Mouse (Mus musculus) hindbrain, postnatal 0 days (tissue): Measurements from ENCODE around the gene Il18r1. TPM values are rescaled to one million over a fixed set of nuclear protein-coding genes. Genes with fewer than 3 reads are reported as not detected.

ENCODE experiments used
- ATAC-seq: fragments of 200-750 bp; cut with Nextera tagmentation; 2 replicates; pipeline ENCODE4 v1.8.0; 2017; ENCODE audit warnings: mild to moderate bottlenecking, moderate TSS enrichment, moderate library complexity
- DNase-seq: peaks from one replicate; pipeline ENCODE4 v3.0.0-alpha.2; 2015; ENCODE audit warnings: low spot score
- H3K27ac ChIP-seq: fragments of 300-500 bp; sonication (generic); 2 replicates; pipeline ENCODE4 v1.5.1; 2014; ENCODE audit warnings: mild to moderate bottlenecking
- H3K27me3 ChIP-seq: fragments of 300-500 bp; sonication (generic); 2 replicates; pipeline ENCODE4 v1.6.1; 2014; ENCODE audit warnings: low read length, mixed read lengths; ENCODE audit not compliant: insufficient read depth
- H3K36me3 ChIP-seq: fragments of 300-500 bp; sonication (generic); 2 replicates; pipeline ENCODE4 v1.6.1; 2014; ENCODE audit warnings: low read length, mixed read lengths; ENCODE audit not compliant: insufficient read depth
- H3K4me1 ChIP-seq: fragments of 300-500 bp; sonication (generic); 2 replicates; pipeline ENCODE4 v1.6.1; 2014; ENCODE audit warnings: antibody characterized with exemption, low read length, mixed read lengths; ENCODE audit not compliant: insufficient read depth
- H3K4me2 ChIP-seq: fragments of 300-500 bp; sonication (generic); 2 replicates; pipeline ENCODE4 v1.6.1; 2014; ENCODE audit warnings: low read depth, mild to moderate bottlenecking, low read length, moderate library complexity, mixed read lengths
- H3K4me3 ChIP-seq: fragments of 300-500 bp; sonication (generic); 2 replicates; pipeline ENCODE4 v1.5.1; 2014; ENCODE audit warnings: low read length
- H3K9ac ChIP-seq: fragments of 300-500 bp; sonication (generic); replicated peaks from 2 replicates; pipeline ENCODE4 v1.6.1; 2014; ENCODE audit warnings: mild to moderate bottlenecking, low read length, moderate library complexity, mixed read lengths
- H3K9me3 ChIP-seq: fragments of 300-500 bp; sonication (generic); 2 replicates; pipeline ENCODE4 v1.6.1; 2016; ENCODE audit warnings: low read length, mixed read lengths
- CTCF ChIP-seq: IDR thresholded peaks from 2 replicates; pipeline ENCODE4 v1.5.1; 2016; ENCODE audit warnings: antibody characterized with exemption, control low read depth, low read depth
- WGBS: fragments of 180-500 bp; shearing (Covaris S2); extraction: QIAGEN DNeasy Blood & Tissue Kit; methylation state at CpG from one replicate; pipeline ENCODE4 v1.1.7; 2014; 5-methylcytosine and 5-hydroxymethylcytosine counted together
- polyA plus RNA-seq: library from polyadenylated mRNA; unstranded; fragments of >200 nt; fragmentation: Nextera tagmentation; extraction: Ambion mirVana; gene quantifications from 2 replicates; pipeline ENCODE4 v1.2.1, GENCODE M21; 2015
- total RNA-seq: library from RNA; depleted of rRNA; stranded (reverse); fragments of >200 nt; gene quantifications from 2 replicates; pipeline ENCODE4 v1.2.3, GENCODE M21; 2014

Il18r1 gene
- total and polyA plus RNA-seq, 2 experiments from 2014 or later: not detected

DNA sequence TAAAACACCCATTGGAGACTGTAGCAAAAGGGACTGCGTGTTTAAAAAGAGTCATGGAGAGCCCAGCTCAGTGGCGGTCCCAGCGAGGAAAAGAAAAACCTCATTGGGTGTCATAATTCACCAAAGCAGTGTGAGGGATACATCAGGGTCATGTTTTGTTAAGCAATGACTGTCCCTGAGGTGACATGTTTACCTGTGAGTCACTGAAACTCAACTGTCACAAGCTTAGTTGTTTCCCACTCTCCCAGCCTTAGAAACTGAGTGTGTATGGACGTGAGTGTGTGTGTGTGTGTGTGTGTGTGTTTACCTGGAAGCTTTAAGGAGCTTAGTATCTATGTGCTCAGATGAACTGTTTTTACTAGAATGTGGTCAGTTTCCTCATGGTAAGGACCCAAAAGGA, 2.0 kb downstream of the Il18r1 start:
- no peak for ATAC-seq
- no peak for DNase-seq
- Histone ChIP-seq H3K27me3 (no peaks in the 10 kb centered on the region), H3K4me3 (no peak overlapping the region), H3K9me3 (no peaks in the 10 kb centered on the region), H3K36me3 (no peaks in the 10 kb centered on the region), H3K4me1 (no peaks in the 10 kb centered on the region), H3K27ac (no peak overlapping the region), H3K9ac (no peak overlapping the region), H3K4me2 (no peak overlapping the region)
- TF ChIP-seq CTCF: no peak
- WGBS: 88% methylated on average over 4 of the region's 4 CpGs

DNA sequence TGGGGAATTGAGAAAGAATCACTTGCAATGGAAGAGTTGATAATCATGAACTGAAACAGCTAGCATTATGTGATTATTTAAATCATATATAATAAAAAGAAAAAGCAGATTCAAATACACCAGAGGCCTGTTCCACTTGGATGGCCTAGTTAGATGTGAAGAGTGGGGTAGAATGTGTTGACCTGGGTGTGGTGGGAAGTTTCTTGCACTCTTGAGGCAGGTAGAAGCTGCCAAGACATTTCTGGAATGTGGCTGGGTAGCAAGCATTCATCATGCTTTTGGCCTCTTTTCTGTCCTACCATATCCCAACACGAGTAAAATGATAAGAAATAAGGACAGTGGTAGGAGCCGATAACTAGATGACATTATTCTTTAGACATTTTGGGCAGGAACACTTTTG, 3.5 kb downstream of the Il18r1 start:
- Histone ChIP-seq H3K4me2 (no peak overlapping the region), H3K9ac (no peak overlapping the region), H3K36me3 (no peaks in the 10 kb centered on the region), H3K4me3 (no peak overlapping the region), H3K4me1 (no peaks in the 10 kb centered on the region), H3K27me3 (no peaks in the 10 kb centered on the region), H3K9me3 (no peaks in the 10 kb centered on the region), H3K27ac (no peak overlapping the region)
- no peak for TF ChIP-seq CTCF
- DNase-seq (no peak), ATAC-seq (no peak)
- WGBS: 82% methylated on average over 2 of the region's 2 CpGs

DNA sequence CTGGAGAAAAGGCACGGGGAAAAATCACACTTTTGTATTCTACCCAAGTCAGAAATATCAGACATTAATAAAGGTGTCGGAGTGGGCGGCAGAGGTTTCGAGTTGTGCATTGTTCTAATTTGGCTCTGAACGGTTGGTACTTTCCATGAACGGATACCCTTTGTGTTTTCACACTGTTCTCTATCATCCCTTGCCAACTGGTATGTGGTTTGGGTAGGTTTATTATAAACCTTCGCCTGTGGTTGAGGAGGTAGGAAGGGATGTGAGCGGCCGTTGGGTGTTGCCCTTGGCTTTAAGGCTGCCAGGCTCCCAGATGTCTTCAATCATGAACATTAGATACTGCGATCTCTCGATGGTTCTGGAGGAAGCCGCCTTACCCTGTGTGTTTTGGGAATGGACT, 4.5 kb downstream of the Il18r1 start:
- Histone ChIP-seq H3K9me3 (no peaks in the 10 kb centered on the region), H3K27me3 (no peaks in the 10 kb centered on the region), H3K27ac (no peak overlapping the region), H3K4me1 (no peaks in the 10 kb centered on the region), H3K4me2 (no peak overlapping the region), H3K9ac (no peak overlapping the region), H3K36me3 (no peaks in the 10 kb centered on the region), H3K4me3 (no peak overlapping the region)
- DNase-seq (no peak), ATAC-seq (no peak)
- TF ChIP-seq CTCF: no peak
- WGBS: 89% methylated on average over 12 of the region's 12 CpGs

DNA sequence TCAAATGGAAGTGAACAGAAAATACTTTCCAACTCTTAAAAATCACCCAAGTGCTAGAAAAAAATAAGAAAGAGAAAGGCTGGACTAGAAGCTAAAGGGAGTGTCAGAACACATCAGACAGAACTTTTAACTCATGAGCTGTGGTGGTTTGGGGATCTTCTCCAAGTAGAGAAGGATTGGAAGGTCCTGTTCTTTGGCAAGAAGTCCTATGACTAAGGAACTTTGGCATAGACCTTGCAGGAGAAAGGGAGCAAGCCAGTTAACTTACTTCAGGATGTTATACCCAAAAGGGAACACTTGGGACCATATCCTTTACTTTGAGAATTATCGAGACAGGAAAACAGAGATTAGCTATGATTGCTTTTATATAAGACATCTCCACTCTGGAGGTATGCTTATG, 7.0 kb downstream of the Il18r1 start:
- Histone ChIP-seq H3K9ac (no peak overlapping the region), H3K4me1 (no peaks in the 10 kb centered on the region), H3K9me3 (no peaks in the 10 kb centered on the region), H3K4me3 (no peak overlapping the region), H3K4me2 (no peak overlapping the region), H3K36me3 (no peaks in the 10 kb centered on the region), H3K27ac (no peak overlapping the region), H3K27me3 (no peaks in the 10 kb centered on the region)
- WGBS: 95% methylated on average over 1 of the region's 1 CpGs
- no peak for TF ChIP-seq CTCF
- ATAC-seq (no peak), DNase-seq (no peak)

DNA sequence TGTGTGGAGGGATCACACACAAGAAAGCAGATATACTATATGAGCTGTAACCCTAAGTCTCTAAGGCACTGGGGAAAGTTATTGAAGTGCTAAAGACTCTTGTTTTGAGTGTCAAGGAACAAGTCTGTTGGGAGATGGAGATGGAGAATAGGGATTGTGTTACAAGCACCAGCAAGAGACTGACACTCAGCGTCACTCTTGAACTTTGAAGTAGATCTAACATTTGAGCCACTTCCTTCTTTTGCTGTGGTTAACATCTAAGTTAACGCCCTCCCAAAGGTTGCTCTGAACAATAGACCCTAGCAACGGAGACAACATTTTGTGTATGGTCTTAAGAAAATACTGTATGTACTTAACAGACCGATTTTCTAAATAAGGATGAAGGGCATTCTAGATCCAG, 8.3 kb downstream of the Il18r1 start:
- no peak overlapping the region for H3K4me3 ChIP-seq

DNA sequence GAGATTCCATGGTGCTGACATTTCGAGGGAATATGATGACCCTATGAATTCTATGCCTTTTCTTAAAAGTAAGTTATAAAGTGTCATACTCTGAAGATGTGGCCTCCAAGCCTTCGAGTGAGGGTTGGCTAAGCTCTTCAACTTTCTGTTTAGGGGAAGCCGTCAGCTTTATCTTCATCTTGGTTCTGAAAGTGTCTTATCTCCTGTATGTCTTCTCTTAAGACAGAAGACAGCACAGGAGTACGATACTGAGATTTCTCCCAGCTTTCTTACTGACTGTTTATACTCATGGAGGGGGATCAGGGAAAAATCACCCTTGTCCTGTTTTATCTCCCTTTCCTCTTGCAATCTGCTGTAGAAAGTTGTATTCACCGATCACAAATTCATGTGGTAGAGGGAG, 9.0 kb downstream of the Il18r1 start:
- WGBS: 90% methylated on average over 5 of the region's 5 CpGs
- H3K27ac ChIP-seq: no peak overlapping the region
- ATAC-seq: no peak
- no peak overlapping the region for H3K9ac ChIP-seq
- no peak for TF ChIP-seq CTCF
- no peaks in the 10 kb centered on the region for H3K36me3 ChIP-seq
- no peaks in the 10 kb centered on the region for H3K4me1 ChIP-seq
- no peak overlapping the region for H3K4me2 ChIP-seq
- no peak overlapping the region for H3K4me3 ChIP-seq
- no peak for DNase-seq
- no peaks in the 10 kb centered on the region for H3K27me3 ChIP-seq
- no peaks in the 10 kb centered on the region for H3K9me3 ChIP-seq

More for the DNA sequence above, 8.3 kb downstream of the Il18r1 start:
- Histone ChIP-seq H3K27ac (no peak overlapping the region), H3K9ac (no peak overlapping the region), H3K9me3 (no peaks in the 10 kb centered on the region), H3K4me1 (no peaks in the 10 kb centered on the region), H3K4me2 (no peak overlapping the region), H3K36me3 (no peaks in the 10 kb centered on the region), H3K27me3 (no peaks in the 10 kb centered on the region)
- no peak for ATAC-seq
- WGBS: 87% methylated on average over 4 of the region's 4 CpGs
- TF ChIP-seq CTCF: no peak
- DNase-seq: no peak

DNA sequence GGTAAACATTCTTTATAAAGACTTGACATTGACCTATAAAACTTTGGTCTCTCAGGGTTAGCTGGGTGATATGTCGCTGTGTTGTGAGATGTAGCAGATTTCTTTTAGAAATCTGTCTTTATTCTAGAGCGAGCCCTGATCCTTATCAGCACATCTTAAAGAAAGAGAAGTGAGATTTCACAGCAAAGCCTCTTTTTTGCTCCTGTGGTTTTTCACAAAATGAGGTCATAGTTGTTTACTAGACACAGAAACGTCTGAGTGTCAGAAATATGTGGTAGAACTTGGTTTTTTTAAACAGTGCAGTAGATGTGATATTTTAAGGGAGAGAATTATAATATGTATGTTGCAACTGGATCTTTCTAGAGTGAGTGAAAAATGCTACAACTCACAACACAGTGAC, 10.3 kb downstream of the Il18r1 start:
- H3K4me1 ChIP-seq: no peaks in the 10 kb centered on the region
- no peaks in the 10 kb centered on the region for H3K36me3 ChIP-seq
- no peak overlapping the region for H3K27ac ChIP-seq
- WGBS: 63% methylated on average over 3 of the region's 3 CpGs
- H3K4me3 ChIP-seq: no peak overlapping the region
- no peak overlapping the region for H3K9ac ChIP-seq
- H3K4me2 ChIP-seq: no peak overlapping the region
- no peaks in the 10 kb centered on the region for H3K9me3 ChIP-seq
- TF ChIP-seq CTCF: no peak
- H3K27me3 ChIP-seq: no peaks in the 10 kb centered on the region
- no peak for ATAC-seq
- no peak for DNase-seq
